Mouse (Mus musculus): Measurements from ENCODE around the gene Angptl4.
"Not testable (repeated sequence)": the region's sequence is repeated elsewhere in the genome, so short reads cannot be mapped to it uniquely, and the experiment has no call there.

Angptl4 gene

GRCm38 (mm10) chr17:33756108-33756790, 25.4 kb downstream of the Angptl4 start:
- no peak for DNase-seq (ENCODE audit: low spot score)

- DNase-seq (ENCODE audit: low spot score): no peak
These were observed 26.1 kb downstream of the Angptl4 start for GRCm38 (mm10) chr17:33755418-33756107.

GRCm38 (mm10) chr17:33754656-33755055, 27.0 kb downstream of the Angptl4 start:
- no peak for DNase-seq (ENCODE audit: low spot score)

- no peak for DNase-seq (ENCODE audit: low spot score)
These were observed 29.3 kb downstream of the Angptl4 start for GRCm38 (mm10) chr17:33752297-33752696.

GRCm38 (mm10) chr17:33751181-33751580, 30.4 kb downstream of the Angptl4 start:
- DNase-seq (ENCODE audit: low spot score): no peak

GRCm38 (mm10) chr17:33749451-33749850, 32.2 kb downstream of the Angptl4 start:
- no peak for DNase-seq (ENCODE audit: low spot score)

GRCm38 (mm10) chr17:33746011-33746410, 35.6 kb downstream of the Angptl4 start:
- no peak for DNase-seq (ENCODE audit: low spot score)

GRCm38 (mm10) chr17:33744686-33745384, 36.8 kb downstream of the Angptl4 start:
- no peak for DNase-seq (ENCODE audit: low spot score)

GRCm38 (mm10) chr17:33742420-33742819, 39.2 kb downstream of the Angptl4 start:
- DNase-seq (ENCODE audit: low spot score): no peak

- DNase-seq (ENCODE audit: low spot score): not testable (repeated sequence)
These were observed 48.1 kb downstream of the Angptl4 start for GRCm38 (mm10) chr17:33733526-33733925.

- DNase-seq (ENCODE audit: low spot score): not testable (repeated sequence)
These were observed 49.0 kb downstream of the Angptl4 start for GRCm38 (mm10) chr17:33732556-33733083.

GRCm38 (mm10) chr17:33729215-33729614, 52.4 kb downstream of the Angptl4 start:
- DNase-seq (ENCODE audit: low spot score): no peak

GRCm38 (mm10) chr17:33728396-33728795, 53.2 kb downstream of the Angptl4 start:
- no peak for DNase-seq (ENCODE audit: low spot score)
